Mouse (Mus musculus): ENCODE results near the gene Arl16. TPM values are rescaled to one million over a fixed set of nuclear protein-coding genes. Genes with fewer than 3 reads are reported as not detected.
A peak's percentile ranks its signal among the peaks of the same experiment; 100 is the strongest.
"Not testable (repeated sequence)": the region's sequence is repeated elsewhere in the genome, so short reads cannot be mapped to it uniquely, and the experiment has no call there.

Arl16 gene
- 13.2 and 14.4 TPM in 2 replicates for polyA plus RNA-seq (2012; rRNA removed)

DNA sequence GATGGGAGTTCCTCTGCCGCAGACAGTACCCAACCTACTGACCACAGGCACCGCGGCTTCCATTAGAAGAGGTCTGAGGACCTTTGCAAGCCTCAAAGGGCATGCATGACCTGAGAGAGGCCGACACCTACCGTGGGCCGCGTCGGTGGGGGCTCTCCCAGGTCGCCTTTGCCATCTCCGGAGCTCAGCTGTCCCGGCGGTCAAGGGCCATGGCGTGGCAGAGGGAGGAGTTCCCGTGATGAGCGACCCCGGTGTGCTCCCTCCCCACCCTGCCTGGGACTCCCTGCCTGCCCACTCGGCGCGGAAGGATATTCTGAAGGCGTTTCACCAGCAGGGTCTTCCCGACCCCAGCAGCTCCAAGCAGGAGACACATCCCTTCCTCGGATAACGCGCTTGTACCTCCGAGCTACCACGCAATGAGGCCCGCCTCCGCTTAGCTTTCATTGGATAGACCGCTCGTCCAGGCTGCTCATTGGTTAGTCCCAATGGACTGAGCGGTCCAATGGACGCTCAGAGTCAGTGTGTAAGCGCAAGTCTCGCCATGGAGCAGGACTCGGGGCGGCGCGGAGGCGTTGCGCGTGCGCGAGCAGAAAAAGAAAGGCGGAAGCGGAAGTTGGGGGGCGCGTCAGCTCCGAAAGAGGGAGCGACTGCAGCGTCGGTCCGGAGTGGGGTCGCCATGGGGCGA, at the start of gene Arl16:
Arl16 (minus strand) TSS at position 557 of the 685 bp plus-strand sequence.
- no peaks in the 10 kb centered on the region for H3K27me3 ChIP-seq (ENCODE audit: control insufficient read depth, insufficient read depth, low read length)
- under 1% methylated on average over 54 of the region's 54 CpGs for WGBS
- TF ChIP-seq POLR2A (IDR thresholded peaks at IDR 0.05; ENCODE audit: low read depth, low read length) (peak; percentile 91), CTCF (IDR thresholded peaks at IDR 0.05; ENCODE audit: extremely low read depth, insufficient read depth, insufficient read length, insufficient replicate concordance) (no peak)
- peaks cover 12% of the 10 kb centered on the region; the same call in 1 of the 2 replicates for H3K4me1 ChIP-seq (ENCODE audit: control insufficient read depth, insufficient read depth, insufficient read length)
- H3K36me3 ChIP-seq (ENCODE audit: control insufficient read depth, insufficient read depth, low read length), result peaks cover 16% of the 10 kb centered on the region
- DNase-seq (ENCODE audit: low read depth in 1 of 2, low spot score in 2 of 2), result peak; percentile 93 to 95
- peak within 1 kb of the TSS; percentile 49; the same call in 1 of the 2 replicates for H3K27ac ChIP-seq (ENCODE audit: insufficient read depth, low read length)
- H3K4me3 ChIP-seq (ENCODE audit: extremely low read depth, insufficient read depth, insufficient read length), result peak within 1 kb of the TSS; percentile 92

DNA sequence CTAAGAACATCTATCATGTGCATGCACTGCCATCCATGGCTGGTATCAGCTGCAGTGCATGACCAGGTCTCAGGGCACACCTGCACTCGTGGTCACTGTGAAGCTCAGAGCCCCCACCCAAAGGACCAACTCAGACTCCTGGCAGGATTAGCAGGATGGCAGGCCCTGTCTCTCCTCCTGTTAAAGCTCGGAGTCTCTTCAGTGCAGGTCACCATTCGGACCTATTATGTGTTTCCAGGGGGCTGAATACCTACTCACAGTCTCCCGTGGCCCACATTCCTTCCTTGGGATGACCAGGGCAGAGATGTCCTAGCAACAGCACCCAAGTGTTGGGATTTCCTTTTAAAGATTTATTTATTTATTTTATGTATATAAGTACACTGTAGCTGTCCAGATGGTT, 49.7 kb upstream of the Arl16 start:
- WGBS, result 88% methylated on average over 4 of the region's 4 CpGs
- H3K27me3 ChIP-seq (ENCODE audit: control insufficient read depth, insufficient read depth, low read length), result no peaks in the 10 kb centered on the region
- no peak overlapping the region for H3K4me3 ChIP-seq (ENCODE audit: extremely low read depth, insufficient read depth, insufficient read length)
- no peak for TF ChIP-seq POLR2A (IDR thresholded peaks at IDR 0.05; ENCODE audit: low read depth, low read length)
- no peak for TF ChIP-seq CTCF (IDR thresholded peaks at IDR 0.05; ENCODE audit: extremely low read depth, insufficient read depth, insufficient read length, insufficient replicate concordance)
- no peak for DNase-seq (ENCODE audit: low read depth in 1 of 2, low spot score in 2 of 2)
- H3K27ac ChIP-seq (ENCODE audit: insufficient read depth, low read length), result no peak overlapping the region
- no peaks in the 10 kb centered on the region for H3K36me3 ChIP-seq (ENCODE audit: control insufficient read depth, insufficient read depth, low read length)
- no peaks in the 10 kb centered on the region for H3K4me1 ChIP-seq (ENCODE audit: control insufficient read depth, insufficient read depth, insufficient read length)

DNA sequence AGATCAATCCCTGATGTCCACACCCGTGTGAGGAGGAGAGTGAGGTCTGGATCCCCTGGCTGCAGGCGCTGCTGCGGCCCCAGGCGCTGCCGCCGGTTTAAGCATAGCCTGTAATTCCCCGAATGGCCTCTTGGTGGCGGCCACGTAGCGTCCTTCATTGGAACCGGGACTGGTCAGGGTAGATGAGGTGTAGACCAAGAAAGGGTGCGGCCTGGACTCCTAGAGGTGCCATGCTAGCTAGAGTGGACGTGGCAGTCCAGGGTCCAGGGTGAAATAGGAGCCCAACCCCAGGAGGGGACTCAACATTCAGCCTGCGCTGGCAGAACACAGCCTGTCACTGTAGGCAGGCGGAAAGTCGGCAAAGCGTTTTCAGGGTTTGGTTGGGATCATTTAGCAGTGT, 48.2 kb upstream of the Arl16 start:
- DNase-seq (ENCODE audit: low read depth in 1 of 2, low spot score in 2 of 2), result peak; percentile 41 to 81
- WGBS, result 25% methylated on average over 17 of the region's 17 CpGs
- H3K4me1 ChIP-seq (ENCODE audit: control insufficient read depth, insufficient read depth, insufficient read length), result peaks cover 4% of the 10 kb centered on the region; the same call in 1 of the 2 replicates
- no peaks in the 10 kb centered on the region for H3K36me3 ChIP-seq (ENCODE audit: control insufficient read depth, insufficient read depth, low read length)
- H3K4me3 ChIP-seq (ENCODE audit: extremely low read depth, insufficient read depth, insufficient read length), result no peak overlapping the region
- no peaks in the 10 kb centered on the region for H3K27me3 ChIP-seq (ENCODE audit: control insufficient read depth, insufficient read depth, low read length)
- H3K27ac ChIP-seq (ENCODE audit: insufficient read depth, low read length), result no peak overlapping the region
- TF ChIP-seq POLR2A (IDR thresholded peaks at IDR 0.05; ENCODE audit: low read depth, low read length) (no peak), CTCF (IDR thresholded peaks at IDR 0.05; ENCODE audit: extremely low read depth, insufficient read depth, insufficient read length, insufficient replicate concordance) (peak; percentile 94)

DNA sequence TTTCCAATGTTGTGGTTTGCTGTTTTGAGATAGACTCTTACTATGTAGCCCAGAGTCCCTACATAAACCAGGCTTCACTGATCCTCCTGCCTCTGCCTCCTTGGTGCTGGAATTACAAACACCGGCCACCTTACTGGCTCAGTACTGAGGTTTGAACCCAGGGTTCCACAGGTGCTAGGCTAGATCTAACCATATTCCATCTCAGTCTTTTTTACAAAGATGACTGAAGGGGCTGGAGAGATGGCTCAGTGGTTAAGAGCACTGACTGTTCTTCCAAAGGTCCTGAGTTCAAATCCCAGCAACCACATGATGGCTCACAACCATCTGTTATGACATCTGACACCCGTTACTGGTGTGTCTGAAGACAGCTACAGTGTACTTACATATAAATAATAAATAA, 46.9 kb upstream of the Arl16 start:
- WGBS, result 93% methylated on average over 2 of the region's 2 CpGs
- not testable (repeated sequence) for H3K36me3 ChIP-seq (ENCODE audit: control insufficient read depth, insufficient read depth, low read length); H3K27ac ChIP-seq (ENCODE audit: insufficient read depth, low read length); H3K27me3 ChIP-seq (ENCODE audit: control insufficient read depth, insufficient read depth, low read length); H3K4me1 ChIP-seq (ENCODE audit: control insufficient read depth, insufficient read depth, insufficient read length); H3K4me3 ChIP-seq (ENCODE audit: extremely low read depth, insufficient read depth, insufficient read length); DNase-seq (ENCODE audit: low read depth in 1 of 2, low spot score in 2 of 2)

DNA sequence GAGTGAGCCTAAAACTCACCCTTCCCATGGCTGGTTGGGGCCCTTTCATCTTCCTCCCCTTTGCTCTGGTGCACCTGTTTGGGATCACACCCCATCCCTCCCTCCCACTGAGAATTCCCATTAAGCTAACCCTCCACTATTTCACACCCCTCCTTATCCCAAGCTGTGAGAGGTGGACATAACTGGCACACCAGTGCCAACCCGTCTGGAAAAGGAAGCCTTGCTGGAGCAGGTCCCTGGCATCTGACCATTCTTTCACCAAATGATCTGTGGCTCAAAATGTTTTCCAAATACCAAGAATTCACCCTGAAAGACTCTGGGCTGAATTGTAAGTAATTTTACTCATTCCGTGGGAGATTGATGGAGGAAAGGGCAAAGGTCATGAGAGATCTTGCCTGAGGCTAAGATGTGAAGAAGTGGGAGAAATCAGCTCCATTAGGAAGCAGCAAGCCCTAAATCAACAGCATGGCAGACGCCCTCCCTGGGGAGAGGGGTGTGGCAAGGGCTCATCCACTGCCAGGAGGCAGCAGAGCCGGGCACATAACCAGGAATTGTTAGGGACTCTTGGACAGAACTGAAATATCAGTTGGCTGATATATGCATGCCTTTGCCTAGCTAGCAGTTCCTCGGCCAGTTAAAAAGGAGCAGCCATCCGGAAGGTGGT, 45.5 kb upstream of the Arl16 start:
- DNase-seq (ENCODE audit: low read depth in 1 of 2, low spot score in 2 of 2), result no peak
- TF ChIP-seq CTCF (IDR thresholded peaks at IDR 0.05; ENCODE audit: extremely low read depth, insufficient read depth, insufficient read length, insufficient replicate concordance), result no peak
- no peak for TF ChIP-seq POLR2A (IDR thresholded peaks at IDR 0.05; ENCODE audit: low read depth, low read length)
- no peaks in the 10 kb centered on the region for H3K27me3 ChIP-seq (ENCODE audit: control insufficient read depth, insufficient read depth, low read length)
- H3K36me3 ChIP-seq (ENCODE audit: control insufficient read depth, insufficient read depth, low read length), result no peaks in the 10 kb centered on the region
- H3K27ac ChIP-seq (ENCODE audit: insufficient read depth, low read length), result no peak overlapping the region
- peaks cover 4% of the 10 kb centered on the region; the same call in 1 of the 2 replicates for H3K4me1 ChIP-seq (ENCODE audit: control insufficient read depth, insufficient read depth, insufficient read length)
- WGBS, result 84% methylated on average over 6 of the region's 6 CpGs
- no peak overlapping the region for H3K4me3 ChIP-seq (ENCODE audit: extremely low read depth, insufficient read depth, insufficient read length)

DNA sequence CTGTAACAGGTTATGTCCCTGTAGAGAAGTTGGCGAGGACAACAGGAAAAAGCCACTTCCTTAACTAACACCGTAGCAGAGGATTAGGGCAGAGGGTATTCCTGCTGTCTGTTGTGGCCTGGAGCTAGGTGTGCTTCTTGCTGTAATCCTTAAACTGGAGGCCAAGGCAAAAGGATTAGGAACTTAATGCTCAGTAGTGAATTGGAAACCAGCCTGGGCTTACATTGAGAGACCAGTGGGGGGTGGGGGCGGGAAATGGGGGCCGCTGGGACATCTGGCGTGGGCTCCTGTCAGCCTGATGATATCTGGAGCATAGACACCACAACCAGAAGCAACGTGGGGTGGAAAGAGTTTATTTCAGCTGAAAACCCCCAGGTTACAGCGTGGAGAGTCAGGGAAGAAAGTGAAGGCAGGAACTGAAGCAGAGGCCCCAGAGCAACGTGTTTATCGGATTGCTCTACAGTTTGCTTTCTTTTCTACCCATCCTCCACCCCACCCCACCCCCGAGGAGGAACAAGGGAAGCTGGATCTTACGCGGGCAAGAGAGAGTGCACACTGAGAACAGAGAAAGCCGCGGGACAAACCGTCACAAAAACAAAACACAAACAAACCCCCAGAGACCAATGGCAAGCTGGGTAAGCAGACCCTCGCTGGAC, 43.1 kb upstream of the Arl16 start:
- no peaks in the 10 kb centered on the region for H3K27me3 ChIP-seq (ENCODE audit: control insufficient read depth, insufficient read depth, low read length)
- TF ChIP-seq POLR2A (IDR thresholded peaks at IDR 0.05; ENCODE audit: low read depth, low read length) (no peak), CTCF (IDR thresholded peaks at IDR 0.05; ENCODE audit: extremely low read depth, insufficient read depth, insufficient read length, insufficient replicate concordance) (no peak)
- 4% methylated on average over 16 of the region's 16 CpGs for WGBS
- no peak overlapping the region; the same call in 1 of the 2 replicates for H3K27ac ChIP-seq (ENCODE audit: insufficient read depth, low read length)
- no peaks in the 10 kb centered on the region for H3K36me3 ChIP-seq (ENCODE audit: control insufficient read depth, insufficient read depth, low read length)
- peak overlapping the region; percentile 50 for H3K4me3 ChIP-seq (ENCODE audit: extremely low read depth, insufficient read depth, insufficient read length)
- H3K4me1 ChIP-seq (ENCODE audit: control insufficient read depth, insufficient read depth, insufficient read length), result peaks cover 4% of the 10 kb centered on the region; the same call in 1 of the 2 replicates
- no peak for DNase-seq (ENCODE audit: low read depth in 1 of 2, low spot score in 2 of 2)
